Mouse (Mus musculus) fat pad, adult 2 months (tissue): ENCODE data around the gene Gm8994.
"Not testable (repeated sequence)": the region's sequence is repeated elsewhere in the genome, so short reads cannot be mapped to it uniquely, and the experiment has no call there.

Experiments
- DNase-seq: peaks from one replicate; pipeline ENCODE4 v3.0.0-alpha.2; 2011; ENCODE audit warnings: low read depth, low spot score; ENCODE audit errors: extremely low read depth

Gene Gm8994

GRCm38 (mm10) chr6:136327239-136327638, at the start of gene Gm8994:
Gm8994 (plus strand) TSS chr6:136327539.
- DNase-seq, result not testable (repeated sequence)

- no peak for DNase-seq
Observed at GRCm38 (mm10) chr6:136277685-136278084, 49.7 kb upstream of the Gm8994 start.

DNA sequence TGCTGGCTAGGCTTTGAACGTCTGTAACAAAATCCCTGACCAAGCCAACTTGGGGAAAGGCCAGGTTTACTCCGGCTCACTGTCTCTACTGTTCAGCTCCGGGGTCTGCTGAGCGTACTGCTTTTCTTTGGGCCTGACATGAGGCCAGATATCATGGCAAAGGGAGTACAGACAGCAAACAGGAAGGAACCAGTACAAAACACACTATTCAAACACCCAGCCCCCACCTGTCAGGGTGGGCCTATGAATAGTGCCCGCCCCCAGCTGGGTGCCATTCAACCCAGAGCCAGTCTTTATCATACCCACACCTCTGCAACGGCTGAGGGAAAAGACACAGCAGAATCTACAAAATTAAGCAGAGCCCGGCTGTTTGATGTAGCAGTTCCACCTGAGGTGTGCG, 42.8 kb upstream of the Gm8994 start:
- DNase-seq, result no peak

GRCm38 (mm10) chr6:136286180-136286579, 41.2 kb upstream of the Gm8994 start:
- no peak for DNase-seq

- no peak for DNase-seq
Observed at GRCm38 (mm10) chr6:136286589-136286988, 40.8 kb upstream of the Gm8994 start.

DNA sequence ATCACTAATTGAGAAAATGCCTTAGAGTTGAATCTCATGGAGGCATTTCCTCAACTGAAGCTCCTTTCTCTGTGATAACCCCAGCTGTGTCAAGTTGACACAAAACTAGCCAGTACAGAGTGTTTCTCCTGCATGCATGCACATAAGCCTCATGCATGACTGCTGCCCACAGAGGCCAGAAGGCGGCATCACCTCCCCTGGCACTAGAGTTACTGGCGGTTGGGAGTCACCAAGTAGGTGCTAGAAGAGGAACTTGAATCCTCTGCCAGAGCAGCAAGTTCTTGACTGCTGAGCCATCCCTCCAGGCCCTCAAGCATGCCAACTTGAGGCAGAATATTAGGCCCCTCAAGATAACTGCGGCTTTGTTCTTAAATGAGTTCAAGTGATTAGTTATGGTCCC, 35.9 kb upstream of the Gm8994 start:
- DNase-seq, result no peak

- no peak for DNase-seq
Observed at GRCm38 (mm10) chr6:136291951-136292714, 35.2 kb upstream of the Gm8994 start.

- DNase-seq, result no peak
Observed at GRCm38 (mm10) chr6:136293700-136294099, 33.6 kb upstream of the Gm8994 start.

DNA sequence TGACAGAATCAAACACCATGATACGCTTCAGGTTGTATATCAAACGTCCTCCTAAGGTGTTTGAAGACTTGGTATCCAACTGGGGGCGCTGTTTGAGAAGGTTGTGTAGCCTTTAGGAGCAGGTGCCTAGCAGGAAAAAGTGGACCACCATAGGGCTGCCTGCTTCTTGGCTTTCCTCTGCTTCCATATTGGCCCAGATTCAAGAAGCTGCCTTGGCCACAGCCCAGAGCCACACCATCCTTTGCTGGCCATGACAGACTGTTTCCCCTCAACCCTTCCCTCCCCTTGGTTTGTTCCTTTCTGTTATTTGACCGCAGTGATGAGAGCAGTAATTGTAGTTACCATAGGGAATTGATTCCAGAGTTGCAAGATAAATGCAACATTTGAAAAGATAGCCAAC, 31.5 kb upstream of the Gm8994 start:
- DNase-seq, result no peak

GRCm38 (mm10) chr6:136296251-136296650, 31.1 kb upstream of the Gm8994 start:
- no peak for DNase-seq

GRCm38 (mm10) chr6:136303514-136303913, 23.8 kb upstream of the Gm8994 start:
- peak; percentile 52 for DNase-seq

GRCm38 (mm10) chr6:136304369-136304988, 22.9 kb upstream of the Gm8994 start:
- DNase-seq, result no peak

DNA sequence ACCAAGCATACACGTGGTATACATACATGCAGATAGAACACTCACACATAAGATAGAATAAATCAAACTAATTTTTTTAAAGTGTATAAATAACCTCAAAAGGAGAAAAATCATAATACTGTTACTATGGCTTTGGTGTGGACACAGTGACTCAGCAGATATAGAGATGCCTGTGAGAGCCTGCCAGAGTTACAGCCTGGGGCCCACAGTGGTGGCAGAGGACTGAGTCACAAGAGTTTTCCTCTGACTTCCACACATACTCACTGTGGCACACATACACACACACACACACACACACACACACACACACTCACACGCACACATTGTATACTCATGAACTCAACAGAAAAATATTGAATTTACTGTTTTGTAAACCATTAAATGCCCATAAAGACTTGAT, 17.9 kb upstream of the Gm8994 start:
- DNase-seq, result no peak

DNA sequence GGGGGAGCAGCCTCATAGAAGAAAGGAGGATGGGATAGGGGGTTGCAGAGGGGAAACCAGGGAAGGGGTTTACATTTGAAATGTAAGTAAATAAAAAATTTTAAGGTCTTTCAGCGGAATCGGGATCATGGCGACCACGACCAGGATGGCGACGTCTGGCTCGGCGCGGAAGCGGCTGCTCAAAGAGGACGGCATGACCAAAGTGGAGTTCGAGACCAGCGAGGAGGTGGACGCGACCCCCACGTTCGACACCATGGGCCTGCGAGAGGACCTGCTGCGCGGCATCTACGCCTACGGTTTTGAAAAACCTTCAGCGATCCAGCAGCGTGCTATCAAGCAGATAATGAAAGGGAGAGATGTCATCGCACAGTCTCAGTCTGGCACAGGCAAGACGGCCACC, 1.1 kb downstream of the Gm8994 start:
- not testable (repeated sequence) for DNase-seq

DNA sequence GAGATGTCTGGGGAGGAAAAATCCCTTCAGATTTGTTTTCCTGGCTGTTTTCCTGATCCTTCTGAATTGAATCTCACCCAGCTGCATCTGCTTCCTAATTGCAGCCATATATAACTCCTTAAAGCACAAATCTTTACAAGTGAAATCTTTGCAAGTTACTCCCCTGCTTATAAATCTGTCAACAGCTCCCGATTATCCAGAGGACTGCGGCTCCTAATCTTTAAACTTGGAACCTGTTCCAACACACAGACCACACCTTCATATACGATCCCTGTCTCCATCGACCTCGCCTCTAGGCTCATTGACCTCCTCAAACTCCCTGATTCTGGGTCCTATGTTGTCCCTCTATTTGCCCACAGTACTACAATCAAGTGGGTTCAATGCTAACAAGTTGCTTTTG, 13.3 kb downstream of the Gm8994 start:
- no peak for DNase-seq

- no peak for DNase-seq
Observed at GRCm38 (mm10) chr6:136341093-136341492, 13.8 kb downstream of the Gm8994 start.

DNA sequence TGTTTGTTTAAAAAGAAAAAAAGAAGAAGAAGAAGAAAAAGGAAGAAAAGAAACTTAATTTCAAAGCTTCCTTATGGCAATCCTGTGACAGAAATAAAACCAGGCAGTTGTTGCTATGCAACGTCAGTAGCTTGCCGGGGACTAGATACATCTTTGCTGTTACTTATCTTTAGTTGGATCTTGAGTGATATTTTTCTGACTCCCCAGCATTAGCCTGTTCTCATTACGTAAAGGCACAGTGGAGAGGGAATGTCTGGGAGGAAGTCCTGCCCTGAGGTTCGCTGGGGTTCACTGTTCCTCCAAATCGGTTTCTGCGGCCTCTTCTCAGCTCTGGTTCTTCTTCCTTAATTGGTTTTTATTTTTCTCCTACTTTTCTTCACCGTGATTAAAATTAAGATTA, 16.5 kb downstream of the Gm8994 start:
- DNase-seq, result no peak

GRCm38 (mm10) chr6:136345034-136345433, 17.7 kb downstream of the Gm8994 start:
- DNase-seq, result no peak

- no peak for DNase-seq
Observed at GRCm38 (mm10) chr6:136345641-136346040, 18.3 kb downstream of the Gm8994 start.

GRCm38 (mm10) chr6:136347053-136347452, 19.7 kb downstream of the Gm8994 start:
- DNase-seq, result no peak

GRCm38 (mm10) chr6:136347631-136348030, 20.3 kb downstream of the Gm8994 start:
- no peak for DNase-seq

DNA sequence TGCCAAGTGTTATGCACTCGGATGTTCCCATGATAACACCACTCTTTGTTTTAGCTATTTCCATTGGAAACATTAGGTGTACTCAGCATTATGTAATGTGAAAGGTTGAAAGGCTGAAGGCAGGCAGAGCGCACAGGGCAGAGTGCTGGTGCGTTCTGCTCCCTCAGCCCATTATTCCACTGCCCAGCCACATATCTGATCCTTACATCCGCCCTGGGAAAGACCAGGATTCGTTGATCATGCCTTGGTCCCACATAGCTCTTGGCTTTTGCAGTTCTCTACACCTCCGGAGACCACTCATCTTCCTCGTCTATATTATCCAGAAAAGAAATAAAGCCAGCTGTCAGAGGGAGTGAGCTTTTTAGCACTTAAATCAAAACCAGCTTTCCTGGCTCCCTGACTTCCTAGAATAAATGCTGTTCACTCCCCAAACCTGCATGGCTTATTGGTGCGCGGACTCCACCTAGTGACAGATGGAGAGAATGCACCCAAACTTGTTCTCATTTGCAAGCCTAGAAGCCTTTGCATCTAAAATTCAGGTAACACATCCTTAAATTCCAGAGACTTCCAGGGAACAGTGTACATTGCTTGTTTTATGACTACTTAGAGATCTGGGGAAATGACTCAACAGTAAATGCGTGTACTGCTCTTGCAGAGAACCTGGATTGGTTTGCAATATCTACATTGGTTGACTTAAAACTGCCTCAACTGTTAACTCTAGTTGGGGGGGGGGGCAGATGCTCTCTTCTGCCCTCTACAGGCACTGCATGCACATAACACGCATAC, 26.3 kb downstream of the Gm8994 start:
- no peak for DNase-seq
